Mouse (Mus musculus) megakaryocyte progenitor cell, adult 5-6 weeks (primary cell): ENCODE results near the gene Gpr18. TPM values are rescaled to one million over a fixed set of nuclear protein-coding genes. Genes with fewer than 3 reads are reported as not detected.
"Not testable (repeated sequence)": the region's sequence is repeated elsewhere in the genome, so short reads cannot be mapped to it uniquely, and the experiment has no call there.

Source experiments
- ATAC-seq: replicated peaks from 2 replicates; pipeline ENCODE4 v1.8.0; 2016; ENCODE audit warnings: mild to moderate bottlenecking, moderate TSS enrichment, inconsistent platforms; ENCODE audit not compliant: poor library complexity
- total RNA-seq, 2 experiments: library from RNA; stranded (forward) in 1 of 2; stranded (reverse) in 1 of 2; fragments of 157-497, 149-512 nt in 1 of 2; fragments of 200-1000 nt in 1 of 2; gene quantifications; 2 replicates each; pipeline versions ENCODE4 v1.2.3 to v1.2.4; 2015 to 2017

Gpr18 gene
- total RNA-seq, 2 experiments from 2014 or later: 1.9 to 2.1 TPM

- ATAC-seq: no peak
Observed at GRCm38 (mm10) chr14:121896126-121897090, 19.2 kb downstream of the Gpr18 start.

- no peak for ATAC-seq
Observed at GRCm38 (mm10) chr14:121895316-121895715, 20.3 kb downstream of the Gpr18 start.

- ATAC-seq: peak; percentile 16; the same call in 1 of the 2 replicates
Observed at GRCm38 (mm10) chr14:121894511-121895135, 21.0 kb downstream of the Gpr18 start.

- no peak for ATAC-seq
Observed at GRCm38 (mm10) chr14:121893747-121894146, 21.8 kb downstream of the Gpr18 start.

DNA sequence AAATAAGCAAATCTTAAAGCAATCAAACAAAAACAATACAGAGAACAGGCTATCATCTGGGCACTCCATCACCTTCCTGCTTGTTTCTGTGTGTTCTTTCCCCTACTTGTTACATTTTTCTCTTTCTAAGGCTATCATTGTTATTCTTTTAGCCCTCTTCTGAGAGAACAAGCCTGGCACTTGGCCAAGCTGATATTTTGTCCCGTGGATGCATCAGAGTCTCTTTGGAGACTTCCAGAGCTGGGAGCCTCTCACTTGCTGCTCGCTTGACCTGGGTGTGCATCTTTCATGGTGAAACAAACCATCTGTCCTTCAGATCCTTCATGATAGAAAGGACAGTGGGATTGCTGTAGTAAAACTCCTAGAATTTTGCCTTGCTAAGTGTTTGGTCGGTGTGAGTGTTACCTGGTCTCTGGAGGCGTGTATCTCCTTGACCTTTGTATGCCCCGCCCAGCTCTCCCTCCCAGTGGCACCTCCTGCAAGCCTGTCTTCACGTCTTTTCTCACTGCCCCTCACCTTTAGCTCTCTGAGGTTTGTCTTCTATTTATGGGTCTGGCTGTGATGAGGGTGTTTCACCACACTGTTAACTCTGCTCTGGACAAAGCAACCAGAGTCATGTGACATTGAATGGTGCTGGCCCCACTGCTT is 31.3 kb downstream of the Gpr18 start:
- no peak for ATAC-seq

DNA sequence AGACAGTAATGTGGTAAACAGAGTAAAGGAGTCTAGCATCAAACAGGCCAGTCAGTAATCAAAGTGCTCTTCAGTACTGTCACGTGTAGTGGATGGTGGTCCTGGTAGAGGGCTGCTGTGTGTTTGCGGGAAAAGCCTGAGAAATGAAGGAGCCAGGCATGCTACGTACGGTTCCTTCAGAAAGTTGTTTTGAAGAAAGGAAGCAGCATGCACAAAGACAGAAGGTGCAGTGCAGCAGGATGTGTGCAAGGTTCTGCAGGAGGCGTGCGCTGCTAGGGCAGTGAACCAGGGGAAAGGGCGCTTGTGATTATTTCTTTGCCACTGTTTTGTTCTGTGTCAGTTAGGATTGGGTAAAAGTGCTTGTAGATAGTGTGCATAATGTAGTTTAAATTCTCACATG is 34.4 kb downstream of the Gpr18 start:
- ATAC-seq: no peak

GRCm38 (mm10) chr14:121879266-121879840 is 36.2 kb downstream of the Gpr18 start:
- ATAC-seq: no peak

DNA sequence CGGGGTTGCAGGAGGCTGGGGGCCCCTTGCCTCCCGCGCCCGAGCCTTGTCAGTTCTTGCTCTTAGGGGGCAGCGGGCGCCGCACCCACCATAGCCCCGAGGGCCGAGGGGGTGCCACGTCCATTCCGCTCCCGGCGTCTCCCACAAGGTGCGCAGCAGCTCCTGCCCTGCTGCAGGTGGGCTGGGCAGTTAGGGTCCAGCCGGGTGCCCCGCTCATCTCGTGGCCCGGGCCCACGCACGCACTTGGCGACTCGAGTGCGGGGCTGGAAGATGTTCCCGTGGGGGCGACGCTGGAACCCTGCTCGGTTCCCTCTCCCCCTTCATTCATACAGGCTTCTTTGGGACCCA is 36.7 kb downstream of the Gpr18 start:
- ATAC-seq: peak; percentile 9

DNA sequence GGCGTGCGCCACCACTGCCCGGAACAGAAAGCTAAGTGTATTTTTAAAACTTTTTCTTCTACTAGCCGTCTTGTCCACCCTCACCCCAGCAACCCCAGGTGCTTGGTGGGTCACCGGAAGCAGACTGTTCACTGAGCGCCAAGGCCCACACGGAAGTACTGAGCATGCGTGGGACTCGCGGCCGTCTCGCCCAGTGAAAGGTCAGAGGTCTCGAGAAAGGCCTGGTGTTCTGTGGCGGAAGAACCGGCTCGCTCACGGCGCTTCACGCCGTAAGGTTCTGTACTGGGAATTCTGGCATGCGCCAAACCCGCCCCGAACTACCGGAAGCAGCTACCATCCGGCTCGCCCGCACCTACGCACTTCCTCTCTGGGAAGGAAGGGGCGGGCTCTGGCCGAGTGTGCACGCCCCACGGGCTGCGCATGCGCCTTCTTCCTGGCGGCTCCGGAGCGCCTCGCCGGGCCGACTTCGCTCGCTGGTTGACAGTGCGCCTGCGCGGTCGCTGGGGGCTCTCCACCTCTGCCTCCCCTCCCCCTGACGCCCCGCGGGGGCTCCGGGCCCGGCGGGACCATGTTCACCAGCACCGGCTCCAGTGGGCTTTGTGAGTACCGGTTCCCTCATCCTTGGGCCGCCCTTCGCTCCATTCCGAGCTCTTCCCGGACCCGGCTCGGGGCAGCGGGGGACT is 37.3 kb downstream of the Gpr18 start, which contains the start of gene Ubac2:
TSS of gene Ubac2 (plus strand) at position 445 of the 683 bp plus-strand sequence.
- ATAC-seq: peak; percentile 92

GRCm38 (mm10) chr14:121877640-121878039 is 37.9 kb downstream of the Gpr18 start:
- ATAC-seq: no peak

DNA sequence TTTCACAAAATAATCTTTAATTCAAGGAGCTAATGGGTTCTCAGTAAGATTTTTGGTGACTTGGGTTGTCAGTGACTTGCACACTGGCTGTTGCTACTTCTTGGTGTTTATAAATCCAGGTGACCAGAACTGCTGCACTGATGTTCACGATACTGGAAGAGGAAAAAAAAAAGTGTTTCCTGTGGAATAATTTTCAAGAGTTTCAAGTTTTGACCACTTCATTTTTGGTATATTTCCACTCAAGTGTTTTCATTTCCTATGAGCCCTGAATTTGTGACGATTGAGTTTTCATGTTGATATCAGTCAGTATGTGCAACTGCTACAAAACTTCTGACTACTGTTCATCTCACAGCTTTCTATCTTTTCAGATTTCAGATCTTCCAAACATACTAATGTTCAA is 38.7 kb downstream of the Gpr18 start:
- ATAC-seq: no peak

DNA sequence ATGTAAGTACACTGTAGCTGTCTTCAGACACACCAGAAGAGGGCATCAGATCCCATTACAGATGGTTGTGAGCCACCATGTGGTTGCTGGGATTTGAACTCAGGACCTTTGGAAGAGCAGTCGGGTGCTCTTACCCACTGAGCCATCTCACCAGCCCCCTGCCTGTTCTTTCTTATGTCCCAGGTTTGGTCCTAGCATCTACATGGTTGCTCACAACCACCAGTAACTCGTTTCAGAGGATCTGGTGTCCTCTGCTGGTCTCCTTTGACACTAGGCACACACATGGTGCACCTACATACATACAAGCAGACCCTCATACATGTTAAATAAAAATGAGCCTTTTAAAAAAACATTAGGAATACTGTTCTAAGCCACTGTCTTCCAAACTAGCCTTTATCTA is 39.4 kb downstream of the Gpr18 start:
- ATAC-seq: not testable (repeated sequence)

GRCm38 (mm10) chr14:121873646-121874045 is 41.9 kb downstream of the Gpr18 start:
- ATAC-seq: no peak

- ATAC-seq: peak; percentile 63
Observed at GRCm38 (mm10) chr14:121873172-121873571, 42.4 kb downstream of the Gpr18 start.

DNA sequence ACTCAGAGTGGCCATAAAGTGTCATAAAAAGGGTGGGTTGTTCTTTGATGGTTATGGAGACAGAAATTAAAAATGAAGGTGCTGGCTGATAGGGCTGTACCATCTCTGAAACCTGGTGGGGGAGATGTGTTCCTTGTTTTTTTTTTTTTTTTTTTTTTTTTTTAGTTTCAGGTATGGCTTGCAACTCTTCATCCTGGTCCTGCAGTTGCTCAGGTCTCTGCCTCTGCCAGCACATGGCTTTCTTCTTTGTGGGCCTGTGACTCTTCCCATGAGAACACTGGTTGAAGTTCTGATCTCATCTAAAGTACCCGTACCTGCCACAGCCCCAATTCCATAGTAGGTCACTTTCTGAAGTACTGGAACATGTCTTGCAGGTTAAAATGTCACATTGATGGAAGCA is 42.8 kb downstream of the Gpr18 start:
- ATAC-seq: no peak

DNA sequence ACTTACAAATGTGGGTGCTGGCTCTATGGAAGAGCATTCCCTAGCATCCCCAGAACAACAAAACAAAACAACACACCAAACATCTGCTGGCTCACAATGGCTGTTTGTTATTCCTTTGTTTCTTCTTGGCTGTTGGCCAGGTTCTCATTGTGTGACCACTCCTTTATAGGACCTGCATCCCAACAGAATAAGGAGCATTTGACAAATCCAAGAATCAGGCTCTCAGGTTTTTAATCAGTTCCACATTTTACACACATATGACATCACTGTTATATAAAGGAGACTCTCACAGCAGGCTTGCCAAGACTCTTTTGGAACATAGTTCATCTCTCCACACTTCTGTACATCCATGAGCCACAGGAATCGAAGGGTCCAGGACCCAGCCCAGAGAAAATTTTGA is 46.5 kb downstream of the Gpr18 start:
- no peak for ATAC-seq

DNA sequence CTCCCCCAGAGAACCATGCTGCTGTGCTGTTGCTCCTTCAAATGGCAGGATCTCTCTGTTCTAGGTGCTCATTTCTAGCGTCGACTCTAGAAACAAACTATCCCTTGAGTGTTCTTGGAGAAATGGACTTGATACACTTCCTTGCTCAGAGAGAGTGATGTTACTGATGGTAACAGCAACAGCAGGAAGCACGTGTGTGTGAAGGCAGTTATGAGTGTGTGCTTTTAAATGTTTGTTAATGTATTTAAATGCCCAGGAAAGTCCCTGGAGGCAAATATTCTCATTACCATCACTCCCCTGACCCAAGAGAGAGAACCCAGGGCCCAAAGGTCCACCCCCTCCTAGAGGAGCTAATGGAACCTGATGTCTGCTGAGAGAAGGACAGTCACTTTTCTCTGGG is 49.0 kb downstream of the Gpr18 start:
- ATAC-seq: no peak

DNA sequence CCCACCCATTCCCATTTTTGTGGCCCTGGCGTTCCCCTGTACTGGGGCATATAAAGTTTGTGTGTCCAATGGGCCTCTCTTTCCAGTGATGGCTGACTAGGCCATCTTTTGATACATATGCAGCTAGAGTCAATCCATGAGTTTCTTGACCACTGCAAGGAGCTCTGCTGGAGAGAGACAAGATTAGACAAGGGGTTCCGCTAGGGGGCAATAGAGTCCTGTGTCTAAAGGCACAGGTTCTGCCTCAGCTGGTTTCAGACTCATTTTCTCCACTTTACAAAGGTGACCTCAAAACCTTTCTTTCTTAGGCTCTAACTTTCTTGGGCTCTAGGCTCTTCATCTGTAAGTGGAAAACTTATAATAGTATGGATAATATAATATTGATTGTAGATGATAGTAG is 50.4 kb downstream of the Gpr18 start:
- ATAC-seq: peak; percentile 95
